ENCODE assay signal across 8 mouse cellular contexts in the genomic region with DNA sequence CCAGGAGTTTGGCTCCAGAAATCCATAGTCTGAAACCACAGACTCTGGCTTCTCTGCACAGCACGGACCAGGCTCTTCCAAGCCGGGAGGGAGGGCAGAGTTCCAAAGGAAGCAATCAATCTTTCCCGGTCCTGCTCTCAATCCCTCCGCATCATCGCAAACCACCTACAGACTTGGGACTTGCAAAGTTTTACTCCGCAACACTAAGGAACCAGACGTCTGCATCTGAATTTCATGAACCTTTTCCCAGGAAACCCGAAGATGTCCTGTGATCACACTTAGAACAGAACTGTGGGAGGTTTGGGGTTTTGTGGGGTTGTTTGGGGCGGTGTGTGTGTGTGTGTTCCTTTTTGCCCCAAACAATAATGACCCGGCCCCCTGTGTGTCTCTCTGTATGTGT. TPM values are rescaled to one million over a fixed set of nuclear protein-coding genes. Genes with fewer than 3 reads are reported as not detected.
DNase-seq lines count a peak whose midpoint lies in the region; ATAC-seq lines count a peak whose summit lies in the region.

No protein-coding gene starts in this region.

- no peak; the same call in 1 of the 2 replicates for ATAC-seq in forebrain, embryonic 16.5 days
- ATAC-seq in kidney, embryonic 14.5 days (ENCODE audit: low FRiP score, low TSS enrichment), result peak; percentile 13; the same call in 1 of the 2 replicates

- peak overlapping the region; percentile 87 for H3K4me2 ChIP-seq in forebrain, embryonic 16.5 days (ENCODE audit: low read length)
- H3K4me2 ChIP-seq in kidney, embryonic 14.5 days (replicated peaks; ENCODE audit: low read depth, low read length), result peak overlapping the region; percentile 69

- no peak overlapping the region for H3K27ac ChIP-seq in forebrain, embryonic 16.5 days (ENCODE audit: low read length)
- H3K27ac ChIP-seq in kidney, embryonic 14.5 days (ENCODE audit: low read depth, low read length), result peak overlapping the region; percentile 76; the same call in 1 of the 2 replicates

- no peaks in the 10 kb centered on the region for H3K36me3 ChIP-seq in forebrain, embryonic 16.5 days (ENCODE audit: control insufficient read depth, insufficient read depth)
- H3K36me3 ChIP-seq in kidney, embryonic 14.5 days (ENCODE audit: control insufficient read depth, insufficient read depth, low read length), result no peaks in the 10 kb centered on the region

- peak overlapping the region; percentile 58 for H3K4me3 ChIP-seq in forebrain, embryonic 16.5 days (replicated peaks; ENCODE audit: low read length)
- peak overlapping the region; percentile 58 for H3K4me3 ChIP-seq in kidney, embryonic 14.5 days (ENCODE audit: low read length)

- H3K9me3 ChIP-seq in forebrain, embryonic 16.5 days (ENCODE audit: control insufficient read depth, low read length), result no peaks in the 10 kb centered on the region
- H3K9me3 ChIP-seq in kidney, embryonic 14.5 days (ENCODE audit: control insufficient read depth, low read length), result no peaks in the 10 kb centered on the region

- DNase-seq in ovary, postnatal 10 days (ENCODE audit: low spot score), result peak; percentile 11
- DNase-seq in ovary, adult 18-20 months (ENCODE audit: low spot score), result no peak
- peak; percentile 35 for DNase-seq in cerebellum, adult 11-12 months
- DNase-seq in lung, postnatal 25 days (ENCODE audit: low spot score), result peak; percentile 25
- peak; percentile 18 for DNase-seq in testis, postnatal 14 days (ENCODE audit: low spot score)
- no peak for DNase-seq in frontal cortex, postnatal 36 days (ENCODE audit: low spot score in 2 of 2)

- peak overlapping the region; percentile 79 for H3K9ac ChIP-seq in forebrain, embryonic 16.5 days (replicated peaks; ENCODE audit: low read depth, low read length)
- peak overlapping the region; percentile 82 for H3K9ac ChIP-seq in kidney, embryonic 14.5 days (ENCODE audit: low read depth, low read length)

- 3% methylated on average over 10 of the region's 10 CpGs for WGBS in forebrain, embryonic 16.5 days
- 2% methylated on average over 10 of the region's 10 CpGs for WGBS in kidney, embryonic 14.5 days

- H3K4me1 ChIP-seq in forebrain, embryonic 16.5 days (replicated peaks; ENCODE audit: control insufficient read depth, insufficient read depth, low read length), result peaks cover 17% of the 10 kb centered on the region
- peaks cover 16% of the 10 kb centered on the region; the same call in 1 of the 2 replicates for H3K4me1 ChIP-seq in kidney, embryonic 14.5 days (ENCODE audit: control insufficient read depth, insufficient read depth, low read length)

- H3K27me3 ChIP-seq in forebrain, embryonic 16.5 days (replicated peaks; ENCODE audit: control insufficient read depth, insufficient read depth, low read length), result no peaks in the 10 kb centered on the region
- no peaks in the 10 kb centered on the region for H3K27me3 ChIP-seq in kidney, embryonic 14.5 days (ENCODE audit: control insufficient read depth, insufficient read depth, low read length)

RNA-seq across cellular contexts. Expression of gene Nrbf2, which starts 0.8 kb away (rescaled TPM):
- polyA plus RNA-seq in forebrain, embryonic 16.5 days (2015; fragmentation: Nextera tagmentation; extraction: Ambion mirVana), result 42.0 and 42.5 TPM in 2 replicates
- polyA plus RNA-seq in kidney, embryonic 14.5 days (2014; fragmentation: Nextera tagmentation; extraction: Ambion mirVana), result 33.8 and 34.7 TPM in 2 replicates

Comparison
In these comparisons a context has a peak if more than half of its experiments do, and no peak if none do; other contexts are left out.
1. DNase-seq: peak in ovary, postnatal 10 days (single experiment), cerebellum, adult 11-12 months (single experiment), lung, postnatal 25 days (single experiment) and testis, postnatal 14 days (single experiment); none in ovary, adult 18-20 months (single experiment) and frontal cortex, postnatal 36 days (0 of 2).